Mouse (Mus musculus): ENCODE data around the gene Gm12248. TPM values are rescaled to one million over a fixed set of nuclear protein-coding genes. Genes with fewer than 3 reads are reported as not detected.

Gene Gm12248
- total and polyA plus RNA-seq, 3 experiments: not detected

- dilution Hi-C loops (cut with MboI; ENCODE audit: extremely low pct_ligation_motif_present, extremely low pct_unique_long_range_greater_than_20kb, low sequenced_read_pairs): no loop called here
- H3K4me3 ChIP-seq (replicated peaks in 1 of 3; ENCODE audit: low read depth in 2 of 3, low read length in 2 of 3, poor library complexity in 1 of 3): peak overlapping the region in 2 of 3 experiments; percentile 51 to 76
- no peaks in the 10 kb centered on the region for H3K27me3 ChIP-seq (replicated peaks)
- peak overlapping the region; percentile 75 for H3K27ac ChIP-seq (ENCODE audit: insufficient read depth, low read depth)
- H3K9ac ChIP-seq (ENCODE audit: insufficient read depth, low read depth): peak overlapping the region; percentile 44
- peak; percentile 87 for DNase-seq (ENCODE audit: extremely low read depth)
- peak overlapping the region; percentile 7 for H3K4me2 ChIP-seq (ENCODE audit: insufficient read depth, low read depth, poor library complexity, severe bottlenecking)
- no peaks in the 10 kb centered on the region for H3K9me3 ChIP-seq (replicated peaks; ENCODE audit: low read length)
- in situ Hi-C loops (cut with MboI; ENCODE audit: low pct_ligation_motif_present, low pct_unique_long_range_greater_than_20kb, low sequenced_read_pairs): loop anchor here (5.0 kb wide), 1 partner anchor 35 kb away; no protein-coding TSS in a partner anchor
- H3K4me1 ChIP-seq (ENCODE audit: control insufficient read depth in 1 of 2, insufficient read depth in 2 of 2): peaks cover 13 to 46% of the 10 kb centered on the region in 2 experiments
- peaks cover 0 to 6% of the 10 kb centered on the region in 2 experiments for H3K36me3 ChIP-seq (replicated peaks in 1 of 2; ENCODE audit: control insufficient read depth in 1 of 2, insufficient read depth in 1 of 2, low read length in 1 of 2)
- peaks cover 33% of the 10 kb centered on the region for H3K79me2 ChIP-seq (replicated peaks; ENCODE audit: control insufficient read depth, extremely low read depth, insufficient read depth, poor library complexity, severe bottlenecking)
- peak; percentile 98 for TF ChIP-seq ZKSCAN1 (IDR thresholded peaks at IDR 0.05; ENCODE audit: borderline replicate concordance, low read depth, low read length)
- no peak for TF ChIP-seq E2F4 (IDR thresholded peaks at IDR 0.05; ENCODE audit: insufficient replicate concordance, low read depth, low read length)
- TF ChIP-seq TBP (conservative IDR thresholded peaks at IDR 0.05; ENCODE audit: low read depth, low read length): no peak
- peak; percentile 80 for TF ChIP-seq ETS1 (conservative IDR thresholded peaks at IDR 0.05; ENCODE audit: low read depth, low read length)
- peak; percentile 79 for TF ChIP-seq MAX (IDR thresholded peaks at IDR 0.05; ENCODE audit: low read length)
- peak; percentile 72 for TF ChIP-seq CHD2 (IDR thresholded peaks at IDR 0.05; ENCODE audit: low read length)
- TF ChIP-seq JUND (conservative IDR thresholded peaks at IDR 0.05; ENCODE audit: low read depth, low read length): no peak
- TF ChIP-seq NELFE (IDR thresholded peaks at IDR 0.05; ENCODE audit: low read depth, low read length): no peak
- TF ChIP-seq ZC3H11A (IDR thresholded peaks at IDR 0.05; ENCODE audit: low read depth, low read length): no peak
- peak; percentile 2; the same call in 1 of the 2 replicates for TF ChIP-seq JUN (IDR thresholded peaks at IDR 0.05; ENCODE audit: insufficient read depth, low read depth, low read length)
- TF ChIP-seq UBTF (IDR thresholded peaks at IDR 0.05; ENCODE audit: low read depth, low read length): no peak
- peak; percentile 58 for TF ChIP-seq MEF2A (IDR thresholded peaks at IDR 0.05; ENCODE audit: borderline replicate concordance, low read depth, low read length)
- no peak for TF ChIP-seq CTCF (conservative IDR thresholded peaks at IDR 0.05 in 1 of 2, IDR thresholded peaks at IDR 0.05 in 1 of 2; ENCODE audit: low read depth in 2 of 2, low read length in 2 of 2)
- peak; percentile 76 for TF ChIP-seq EP300 (IDR thresholded peaks at IDR 0.05; ENCODE audit: low read length)
- TF ChIP-seq TCF12 (IDR thresholded peaks at IDR 0.05; ENCODE audit: low read depth, low read length): peak; percentile 95
- 0 out of 2 replicates have a peak, but pooled peaks have one; percentile 10 for TF ChIP-seq ELF1 (IDR thresholded peaks at IDR 0.05; ENCODE audit: low read depth, low read length)
- TF ChIP-seq POLR2A (IDR thresholded peaks at IDR 0.05; ENCODE audit: low read depth, low read length): peak; percentile 49
- TF ChIP-seq RCOR1 (conservative IDR thresholded peaks at IDR 0.05; ENCODE audit: low read depth, low read length): peak; percentile 71; the same call in 1 of the 2 replicates
- TF ChIP-seq MXI1 (IDR thresholded peaks at IDR 0.05; ENCODE audit: low read depth, low read length): peak; percentile 67; the same call in 1 of the 2 replicates
- TF ChIP-seq MYC (IDR thresholded peaks at IDR 0.05; ENCODE audit: low read depth, low read length): peak; percentile 93
- TF ChIP-seq IRF4 (IDR thresholded peaks at IDR 0.05; ENCODE audit: low read depth, low read length): peak; percentile 53
- 0 out of 2 replicates have a peak, but pooled peaks have one; percentile 10 for TF ChIP-seq MAFK (IDR thresholded peaks at IDR 0.05; ENCODE audit: insufficient replicate concordance, low read length)
- TF ChIP-seq USF1 (IDR thresholded peaks at IDR 0.05; ENCODE audit: low read depth, low read length): peak; percentile 50
- peak; percentile 34; the same call in 1 of the 2 replicates for TF ChIP-seq NRF1 (IDR thresholded peaks at IDR 0.05; ENCODE audit: low read depth, low read length)
- no peak; the same call in 1 of the 2 replicates for TF ChIP-seq USF2 (conservative IDR thresholded peaks at IDR 0.05; ENCODE audit: low read depth, low read length)
- TF ChIP-seq RAD21 (IDR thresholded peaks at IDR 0.05; ENCODE audit: low read depth, low read length): no peak
- TF ChIP-seq BHLHE40 (IDR thresholded peaks at IDR 0.05; ENCODE audit: low read depth, low read length): peak; percentile 100
- TF ChIP-seq CHD1 (IDR thresholded peaks at IDR 0.05; ENCODE audit: low read depth, low read length): no peak
Measured at GRCm38 (mm10) chr11:58102581-58103343, 9.8 kb upstream of the Gm12248 start.

Measured in CH12.LX (cell line).